Mouse (Mus musculus): Measurements from ENCODE around the gene B4gat1. TPM values are rescaled to one million over a fixed set of nuclear protein-coding genes. Genes with fewer than 3 reads are reported as not detected.
"Not testable (repeated sequence)": the region's sequence is repeated elsewhere in the genome, so short reads cannot be mapped to it uniquely, and the experiment has no call there.

B4gat1 gene
- polyA plus RNA-seq, 1 experiment from 2014 or later: 48.2 TPM

GRCm38 (mm10) chr19:5003644-5004043 is 35.0 kb upstream of the B4gat1 start:
- 56% methylated on average over 2 of the region's 2 CpGs for WGBS
- H3K9ac ChIP-seq; H3K36me3 ChIP-seq; H3K4me3 ChIP-seq; H3K27me3 ChIP-seq (replicated peaks); H3K4me2 ChIP-seq; H3K27ac ChIP-seq (ENCODE audit: poor library complexity, severe bottlenecking); ATAC-seq (ENCODE audit: insufficient number of reproducible peaks, low FRiP score): not testable (repeated sequence)
- Histone ChIP-seq H3K9me3 (replicated peaks) (peaks cover 15% of the 10 kb centered on the region; the same call in 1 of the 2 replicates), H3K4me1 (replicated peaks) (peaks cover 20% of the 10 kb centered on the region)

- Histone ChIP-seq H3K4me2 (no peak overlapping the region), H3K4me1 (replicated peaks) (peaks cover 12% of the 10 kb centered on the region; the same call in 1 of the 2 replicates), H3K9ac (no peak overlapping the region), H3K4me3 (no peak overlapping the region), H3K27ac (ENCODE audit: poor library complexity, severe bottlenecking) (no peak overlapping the region), H3K27me3 (replicated peaks) (no peaks in the 10 kb centered on the region), H3K9me3 (replicated peaks) (peaks cover 15% of the 10 kb centered on the region; the same call in 1 of the 2 replicates), H3K36me3 (no peaks in the 10 kb centered on the region)
- ATAC-seq (ENCODE audit: insufficient number of reproducible peaks, low FRiP score): no peak
- 60% methylated on average over 4 of the region's 4 CpGs for whole genome bisulfite sequencing
Measured at GRCm38 (mm10) chr19:5004925-5005324, 33.7 kb upstream of the B4gat1 start.

- Histone ChIP-seq H3K9me3 (replicated peaks) (no peaks in the 10 kb centered on the region; the same call in 1 of the 2 replicates), H3K27me3 (replicated peaks) (no peaks in the 10 kb centered on the region), H3K36me3 (no peaks in the 10 kb centered on the region), H3K4me3 (no peak overlapping the region), H3K9ac (no peak overlapping the region), H3K4me2 (no peak overlapping the region), H3K4me1 (replicated peaks) (peaks cover 16% of the 10 kb centered on the region), H3K27ac (ENCODE audit: poor library complexity, severe bottlenecking) (peak overlapping the region; percentile 4)
- ATAC-seq (ENCODE audit: insufficient number of reproducible peaks, low FRiP score): no peak
- 45% methylated on average over 8 of the region's 8 CpGs for WGBS
Measured at GRCm38 (mm10) chr19:5013138-5013537, 25.5 kb upstream of the B4gat1 start.

- Histone ChIP-seq H3K27me3 (replicated peaks) (no peaks in the 10 kb centered on the region), H3K36me3 (no peaks in the 10 kb centered on the region), H3K4me1 (replicated peaks) (peaks cover 18% of the 10 kb centered on the region), H3K27ac (ENCODE audit: poor library complexity, severe bottlenecking) (no peak overlapping the region), H3K9ac (no peak overlapping the region), H3K9me3 (replicated peaks) (no peaks in the 10 kb centered on the region), H3K4me2 (no peak overlapping the region), H3K4me3 (no peak overlapping the region)
- 19% methylated on average over 8 of the region's 8 CpGs for WGBS
- ATAC-seq (ENCODE audit: insufficient number of reproducible peaks, low FRiP score): no peak
Measured at GRCm38 (mm10) chr19:5014961-5015398, 23.6 kb upstream of the B4gat1 start.

- ATAC-seq (ENCODE audit: insufficient number of reproducible peaks, low FRiP score): peak; percentile 81
- WGBS: 26% methylated on average over 10 of the region's 10 CpGs
Measured at GRCm38 (mm10) chr19:5016221-5016742, 22.3 kb upstream of the B4gat1 start.

GRCm38 (mm10) chr19:5016782-5017181 is 21.8 kb upstream of the B4gat1 start:
- peak overlapping the region; percentile 46 for H3K4me2 ChIP-seq
- WGBS: 17% methylated on average over 12 of the region's 12 CpGs
- H3K27ac ChIP-seq (ENCODE audit: poor library complexity, severe bottlenecking): peak overlapping the region; percentile 91
- peaks cover 18% of the 10 kb centered on the region for H3K4me1 ChIP-seq (replicated peaks)
- no peak overlapping the region for H3K4me3 ChIP-seq
- H3K36me3 ChIP-seq: no peaks in the 10 kb centered on the region
- H3K9ac ChIP-seq: no peak overlapping the region
- no peaks in the 10 kb centered on the region for H3K27me3 ChIP-seq (replicated peaks)
- no peaks in the 10 kb centered on the region for H3K9me3 ChIP-seq (replicated peaks)
- ATAC-seq (ENCODE audit: insufficient number of reproducible peaks, low FRiP score): no peak

More at GRCm38 (mm10) chr19:5016221-5016742, 22.3 kb upstream of the B4gat1 start:
- H3K4me3 ChIP-seq: no peak overlapping the region
- H3K4me2 ChIP-seq: peak overlapping the region; percentile 46
- H3K36me3 ChIP-seq: no peaks in the 10 kb centered on the region
- peaks cover 18% of the 10 kb centered on the region for H3K4me1 ChIP-seq (replicated peaks)
- no peaks in the 10 kb centered on the region for H3K27me3 ChIP-seq (replicated peaks)
- H3K27ac ChIP-seq (ENCODE audit: poor library complexity, severe bottlenecking): peak overlapping the region; percentile 91
- no peak overlapping the region for H3K9ac ChIP-seq
- no peaks in the 10 kb centered on the region for H3K9me3 ChIP-seq (replicated peaks)

GRCm38 (mm10) chr19:5017611-5018010 is 21.0 kb upstream of the B4gat1 start:
- H3K36me3 ChIP-seq: no peaks in the 10 kb centered on the region
- no peak overlapping the region for H3K4me2 ChIP-seq
- no peaks in the 10 kb centered on the region for H3K9me3 ChIP-seq (replicated peaks)
- no peak overlapping the region for H3K9ac ChIP-seq
- H3K4me1 ChIP-seq (replicated peaks): peaks cover 18% of the 10 kb centered on the region
- no peaks in the 10 kb centered on the region for H3K27me3 ChIP-seq (replicated peaks)
- 78% methylated on average over 4 of the region's 4 CpGs for WGBS
- no peak overlapping the region for H3K27ac ChIP-seq (ENCODE audit: poor library complexity, severe bottlenecking)
- no peak overlapping the region for H3K4me3 ChIP-seq
- no peak for ATAC-seq (ENCODE audit: insufficient number of reproducible peaks, low FRiP score)

GRCm38 (mm10) chr19:5018191-5018590 is 20.4 kb upstream of the B4gat1 start:
- H3K9me3 ChIP-seq (replicated peaks): no peaks in the 10 kb centered on the region
- no peaks in the 10 kb centered on the region for H3K36me3 ChIP-seq
- WGBS: 70% methylated on average over 3 of the region's 3 CpGs
- ATAC-seq (ENCODE audit: insufficient number of reproducible peaks, low FRiP score): no peak
- H3K4me1 ChIP-seq (replicated peaks): peaks cover 18% of the 10 kb centered on the region
- H3K4me3 ChIP-seq: no peak overlapping the region
- no peak overlapping the region for H3K27ac ChIP-seq (ENCODE audit: poor library complexity, severe bottlenecking)
- no peaks in the 10 kb centered on the region for H3K27me3 ChIP-seq (replicated peaks)
- H3K9ac ChIP-seq: 0 out of 2 replicates have a peak overlapping the region, but pooled peaks have one; percentile 19
- H3K4me2 ChIP-seq: no peak overlapping the region

GRCm38 (mm10) chr19:5021416-5021815 is 17.2 kb upstream of the B4gat1 start:
- Histone ChIP-seq H3K9me3 (replicated peaks) (no peaks in the 10 kb centered on the region), H3K27me3 (replicated peaks) (no peaks in the 10 kb centered on the region), H3K4me1 (replicated peaks) (peaks cover 6% of the 10 kb centered on the region), H3K4me2 (no peak overlapping the region), H3K9ac (no peak overlapping the region), H3K36me3 (peaks cover 7% of the 10 kb centered on the region), H3K4me3 (no peak overlapping the region), H3K27ac (ENCODE audit: poor library complexity, severe bottlenecking) (no peak overlapping the region)
- ATAC-seq (ENCODE audit: insufficient number of reproducible peaks, low FRiP score): no peak
- WGBS: 76% methylated on average over 2 of the region's 2 CpGs

GRCm38 (mm10) chr19:5023621-5024479 is 14.8 kb upstream of the B4gat1 start, which contains the start of gene Slc29a2:
Slc29a2 (plus strand) TSS chr19:5023860.
- H3K9me3 ChIP-seq (replicated peaks): no peaks in the 10 kb centered on the region
- peak within 1 kb of the TSS; percentile 56 for H3K4me3 ChIP-seq
- peak within 1 kb of the TSS; percentile 82 for H3K9ac ChIP-seq
- peak within 1 kb of the TSS; percentile 82 for H3K27ac ChIP-seq (ENCODE audit: poor library complexity, severe bottlenecking)
- H3K4me1 ChIP-seq (replicated peaks): no peaks in the 10 kb centered on the region; the same call in 1 of the 2 replicates
- peaks cover 31% of the 10 kb centered on the region for H3K36me3 ChIP-seq
- peak; percentile 93 for ATAC-seq (ENCODE audit: insufficient number of reproducible peaks, low FRiP score)
- H3K4me2 ChIP-seq: peak within 1 kb of the TSS; percentile 72
- WGBS: under 1% methylated on average over 62 of the region's 62 CpGs
- no peaks in the 10 kb centered on the region for H3K27me3 ChIP-seq (replicated peaks)

GRCm38 (mm10) chr19:5026111-5026510 is 12.5 kb upstream of the B4gat1 start:
- WGBS: 89% methylated on average over 8 of the region's 8 CpGs
- Histone ChIP-seq H3K4me2 (no peak overlapping the region), H3K27ac (ENCODE audit: poor library complexity, severe bottlenecking) (no peak overlapping the region), H3K9me3 (replicated peaks) (no peaks in the 10 kb centered on the region), H3K36me3 (peaks cover 54% of the 10 kb centered on the region), H3K27me3 (replicated peaks) (no peaks in the 10 kb centered on the region), H3K4me3 (no peak overlapping the region), H3K9ac (no peak overlapping the region), H3K4me1 (replicated peaks) (no peaks in the 10 kb centered on the region; the same call in 1 of the 2 replicates)
- no peak for ATAC-seq (ENCODE audit: insufficient number of reproducible peaks, low FRiP score)
